Mouse (Mus musculus): ENCODE measurements at regions not wholly inside any gene's neighbourhood (a gene's known extent, or its start where the extent isn't known, plus 50 kb on each side); places are given as distances from the start of the nearest gene placed in this dataset.

DNA sequence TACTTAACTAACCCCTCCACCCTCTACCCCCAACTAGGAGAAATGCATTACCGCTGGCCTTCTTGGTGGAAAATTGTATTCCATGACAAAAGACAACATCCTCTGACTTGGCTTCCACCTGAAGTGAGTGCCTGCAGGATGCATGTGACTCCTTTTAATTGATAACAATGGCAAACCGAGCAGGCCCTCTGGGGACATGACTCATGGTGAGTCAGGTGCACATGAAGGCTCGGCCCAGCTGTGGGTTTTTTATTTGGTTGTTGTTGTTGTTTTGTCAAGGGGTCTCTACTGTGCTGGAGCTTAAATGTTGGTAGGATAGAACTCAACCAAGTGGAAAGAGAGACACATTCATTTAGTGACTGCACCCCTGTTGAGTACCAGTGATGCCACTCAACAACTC, 109.2 kb upstream of the Cxcr4 start:
- Histone ChIP-seq H3K36me3 (ENCODE audit: control insufficient read depth, insufficient read depth) (no peaks in the 10 kb centered on the region), H3K4me1 (ENCODE audit: control insufficient read depth, insufficient read depth, low read length) (no peaks in the 10 kb centered on the region), H3K27me3 (ENCODE audit: control insufficient read depth, insufficient read depth, low read length) (no peaks in the 10 kb centered on the region), H3K4me3 (ENCODE audit: low read length) (no peak overlapping the region), H3K4me2 (ENCODE audit: low read depth, low read length) (no peak overlapping the region), H3K9me3 (replicated peaks; ENCODE audit: control insufficient read depth, low read length) (no peaks in the 10 kb centered on the region), H3K9ac (ENCODE audit: low read length) (no peak overlapping the region), H3K27ac (ENCODE audit: low read length) (no peak overlapping the region)
- no peak for ATAC-seq (replicated peaks; ENCODE audit: extremely low read depth, insufficient read depth, low FRiP score)
- WGBS = 55% methylated on average over 3 of the region's 3 CpGs

- Histone ChIP-seq H3K27ac (ENCODE audit: low read length) (no peak overlapping the region), H3K9ac (ENCODE audit: low read length) (no peak overlapping the region), H3K4me3 (ENCODE audit: low read length) (no peak overlapping the region), H3K27me3 (ENCODE audit: control insufficient read depth, insufficient read depth, low read length) (no peaks in the 10 kb centered on the region), H3K4me2 (ENCODE audit: low read depth, low read length) (no peak overlapping the region), H3K36me3 (ENCODE audit: control insufficient read depth, insufficient read depth) (no peaks in the 10 kb centered on the region), H3K4me1 (ENCODE audit: control insufficient read depth, insufficient read depth, low read length) (no peaks in the 10 kb centered on the region), H3K9me3 (replicated peaks; ENCODE audit: control insufficient read depth, low read length) (no peaks in the 10 kb centered on the region)
- 73% methylated on average over 4 of the region's 4 CpGs for WGBS
- no peak for ATAC-seq (replicated peaks; ENCODE audit: extremely low read depth, insufficient read depth, low FRiP score)
These were observed 105.9 kb upstream of the Cxcr4 start for GRCm38 (mm10) chr1:128697962-128698361.

- H3K27me3 ChIP-seq (ENCODE audit: control insufficient read depth, insufficient read depth, low read length) = no peaks in the 10 kb centered on the region
- no peak overlapping the region for H3K9ac ChIP-seq (ENCODE audit: low read length)
- WGBS = 69% methylated on average over 2 of the region's 2 CpGs
- no peak overlapping the region for H3K27ac ChIP-seq (ENCODE audit: low read length)
- ATAC-seq (replicated peaks; ENCODE audit: extremely low read depth, insufficient read depth, low FRiP score) = no peak
- H3K4me3 ChIP-seq (ENCODE audit: low read length) = no peak overlapping the region
- no peaks in the 10 kb centered on the region for H3K4me1 ChIP-seq (ENCODE audit: control insufficient read depth, insufficient read depth, low read length)
- no peaks in the 10 kb centered on the region for H3K9me3 ChIP-seq (replicated peaks; ENCODE audit: control insufficient read depth, low read length)
- no peak overlapping the region for H3K4me2 ChIP-seq (ENCODE audit: low read depth, low read length)
- no peaks in the 10 kb centered on the region for H3K36me3 ChIP-seq (ENCODE audit: control insufficient read depth, insufficient read depth)
These were observed 103.8 kb upstream of the Cxcr4 start for GRCm38 (mm10) chr1:128695936-128696335.

GRCm38 (mm10) chr1:128692799-128693198, 100.7 kb upstream of the Cxcr4 start:
- no peak overlapping the region for H3K4me3 ChIP-seq (ENCODE audit: low read length)
- H3K27me3 ChIP-seq (ENCODE audit: control insufficient read depth, insufficient read depth, low read length) = no peaks in the 10 kb centered on the region
- H3K4me2 ChIP-seq (ENCODE audit: low read depth, low read length) = no peak overlapping the region
- no peaks in the 10 kb centered on the region for H3K9me3 ChIP-seq (replicated peaks; ENCODE audit: control insufficient read depth, low read length)
- H3K4me1 ChIP-seq (ENCODE audit: control insufficient read depth, insufficient read depth, low read length) = no peaks in the 10 kb centered on the region
- H3K27ac ChIP-seq (ENCODE audit: low read length) = no peak overlapping the region
- no peak overlapping the region for H3K9ac ChIP-seq (ENCODE audit: low read length)
- H3K36me3 ChIP-seq (ENCODE audit: control insufficient read depth, insufficient read depth) = no peaks in the 10 kb centered on the region
- no peak for ATAC-seq (replicated peaks; ENCODE audit: extremely low read depth, insufficient read depth, low FRiP score)

DNA sequence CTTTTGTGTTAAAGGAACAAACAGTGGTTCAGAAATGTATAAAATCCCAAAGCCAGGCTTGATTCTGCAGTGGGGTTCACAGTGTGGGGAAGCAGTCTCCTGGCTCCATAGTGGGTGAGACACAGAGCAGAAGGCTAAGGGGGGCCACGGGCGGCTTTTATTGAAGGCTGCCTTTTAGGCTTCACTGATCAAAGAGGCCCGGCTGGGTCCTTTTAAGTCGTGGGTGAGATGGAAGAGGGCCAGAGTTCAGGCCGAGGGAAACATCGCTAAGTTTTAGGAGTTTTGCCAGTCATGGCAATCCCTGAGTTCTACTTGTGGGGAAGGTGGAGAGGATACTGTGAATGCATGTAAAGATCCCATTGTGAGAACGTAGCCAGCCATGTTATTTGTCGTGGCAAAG, 100.2 kb upstream of the Cxcr4 start:
- no peaks in the 10 kb centered on the region for H3K36me3 ChIP-seq (ENCODE audit: control insufficient read depth, insufficient read depth)
- H3K4me2 ChIP-seq (ENCODE audit: low read depth, low read length) = no peak overlapping the region
- no peaks in the 10 kb centered on the region for H3K9me3 ChIP-seq (replicated peaks; ENCODE audit: control insufficient read depth, low read length)
- no peak for ATAC-seq (replicated peaks; ENCODE audit: extremely low read depth, insufficient read depth, low FRiP score)
- no peak overlapping the region for H3K4me3 ChIP-seq (ENCODE audit: low read length)
- no peak overlapping the region for H3K9ac ChIP-seq (ENCODE audit: low read length)
- no peak overlapping the region for H3K27ac ChIP-seq (ENCODE audit: low read length)
- no peaks in the 10 kb centered on the region for H3K4me1 ChIP-seq (ENCODE audit: control insufficient read depth, insufficient read depth, low read length)
- WGBS = 55% methylated on average over 8 of the region's 8 CpGs
- no peaks in the 10 kb centered on the region for H3K27me3 ChIP-seq (ENCODE audit: control insufficient read depth, insufficient read depth, low read length)

DNA sequence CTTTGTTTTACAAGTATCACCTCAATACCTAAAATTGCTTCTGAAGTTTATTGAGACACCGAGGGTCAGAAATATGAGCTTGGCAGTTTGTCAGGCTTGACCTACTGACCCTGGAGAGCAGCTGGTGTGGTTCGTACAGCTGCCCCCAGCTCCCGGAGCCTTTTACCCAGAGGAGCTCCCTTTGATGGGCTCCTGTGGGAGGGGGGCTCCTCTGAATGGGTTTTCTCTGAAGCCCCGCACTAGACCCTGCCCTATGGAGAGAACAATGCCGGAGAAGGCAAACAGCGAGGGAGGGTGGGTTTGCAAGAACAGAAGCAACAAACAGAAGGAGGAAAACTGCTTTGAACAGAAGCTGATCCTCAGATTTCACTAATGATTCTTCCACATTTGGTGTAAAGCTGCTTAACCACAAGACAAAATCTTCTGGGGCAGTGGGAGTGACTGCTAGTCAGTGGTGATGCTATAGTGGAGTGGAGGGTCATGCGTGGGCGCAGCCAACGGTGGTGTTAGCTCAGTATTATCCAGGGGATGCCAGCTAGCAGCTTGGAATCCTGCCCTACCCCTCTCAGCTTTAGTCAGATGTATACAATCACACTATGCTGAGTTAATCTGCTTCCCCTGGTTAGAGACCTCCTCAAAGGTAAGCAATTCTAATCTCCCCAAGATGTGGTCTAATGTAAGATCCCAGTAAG, 95.3 kb upstream of the Cxcr4 start:
- no peaks in the 10 kb centered on the region for H3K27me3 ChIP-seq (ENCODE audit: control insufficient read depth, insufficient read depth, low read length)
- H3K4me1 ChIP-seq (ENCODE audit: control insufficient read depth, insufficient read depth, low read length) = no peaks in the 10 kb centered on the region
- no peak overlapping the region for H3K27ac ChIP-seq (ENCODE audit: low read length)
- no peak overlapping the region for H3K4me2 ChIP-seq (ENCODE audit: low read depth, low read length)
- 60% methylated on average over 9 of the region's 9 CpGs for WGBS
- H3K9me3 ChIP-seq (replicated peaks; ENCODE audit: control insufficient read depth, low read length) = no peaks in the 10 kb centered on the region
- H3K4me3 ChIP-seq (ENCODE audit: low read length) = no peak overlapping the region
- no peak overlapping the region for H3K9ac ChIP-seq (ENCODE audit: low read length)
- H3K36me3 ChIP-seq (ENCODE audit: control insufficient read depth, insufficient read depth) = no peaks in the 10 kb centered on the region
- ATAC-seq (replicated peaks; ENCODE audit: extremely low read depth, insufficient read depth, low FRiP score) = no peak

DNA sequence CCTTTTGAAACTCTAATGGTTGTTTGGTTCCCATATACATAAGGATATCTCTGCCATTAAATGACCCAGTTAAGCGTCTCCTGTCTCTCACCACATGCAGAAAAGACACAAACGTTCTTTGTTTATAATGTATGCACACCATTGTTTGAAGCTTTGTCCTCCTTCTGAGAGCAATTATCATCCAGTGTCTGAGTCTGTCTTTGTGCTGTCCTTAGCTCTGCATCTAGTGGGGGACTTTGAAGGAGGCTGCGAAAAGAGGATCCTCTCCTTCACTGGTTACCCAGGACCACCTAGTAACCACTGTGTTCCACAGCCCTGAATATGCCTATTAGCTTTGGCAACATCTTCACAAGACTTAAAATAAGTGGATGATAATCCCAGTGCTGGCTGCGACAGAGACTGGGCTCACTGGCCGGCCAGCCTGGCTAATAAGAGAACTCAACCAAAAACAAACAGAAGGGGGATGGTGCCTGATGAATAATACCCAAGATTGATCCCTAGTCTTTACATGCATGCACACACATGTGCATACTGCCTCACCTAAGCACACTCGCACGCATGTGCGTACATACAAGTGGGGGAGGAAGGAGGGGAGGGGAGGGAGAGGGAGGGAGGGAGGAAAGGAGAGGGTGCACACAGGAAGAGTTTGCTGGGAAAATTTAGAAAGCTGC, 93.5 kb upstream of the Cxcr4 start:
- ATAC-seq (replicated peaks; ENCODE audit: extremely low read depth, insufficient read depth, low FRiP score) = no peak
- Histone ChIP-seq H3K27me3 (ENCODE audit: control insufficient read depth, insufficient read depth, low read length) (no peaks in the 10 kb centered on the region), H3K4me3 (ENCODE audit: low read length) (no peak overlapping the region), H3K9me3 (replicated peaks; ENCODE audit: control insufficient read depth, low read length) (no peaks in the 10 kb centered on the region), H3K4me1 (ENCODE audit: control insufficient read depth, insufficient read depth, low read length) (no peaks in the 10 kb centered on the region), H3K27ac (ENCODE audit: low read length) (no peak overlapping the region), H3K4me2 (ENCODE audit: low read depth, low read length) (no peak overlapping the region), H3K9ac (ENCODE audit: low read length) (no peak overlapping the region), H3K36me3 (ENCODE audit: control insufficient read depth, insufficient read depth) (no peaks in the 10 kb centered on the region)
- WGBS = 75% methylated on average over 8 of the region's 8 CpGs

DNA sequence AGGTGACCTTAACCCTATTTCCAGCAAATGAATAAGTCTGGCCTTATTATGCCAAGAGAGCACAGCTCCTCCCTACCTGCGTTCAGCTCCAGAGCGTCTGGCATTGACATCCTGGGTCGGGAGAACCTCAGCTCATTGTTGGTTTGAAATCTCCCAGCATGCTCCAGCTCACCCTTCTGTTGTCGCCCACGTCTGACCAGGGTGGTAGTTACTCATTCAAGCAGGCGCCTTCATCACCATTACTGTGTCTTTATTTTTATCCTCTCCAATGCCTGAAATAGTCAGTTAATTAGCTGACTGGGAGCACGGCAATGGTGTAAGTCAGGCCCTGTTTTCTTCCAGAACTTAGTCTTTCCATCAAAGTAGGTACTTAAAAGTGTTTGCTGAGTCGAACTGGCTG, 90.8 kb upstream of the Cxcr4 start:
- WGBS = 70% methylated on average over 8 of the region's 8 CpGs
- no peak overlapping the region for H3K4me2 ChIP-seq (ENCODE audit: low read depth, low read length)
- H3K4me3 ChIP-seq (ENCODE audit: low read length) = no peak overlapping the region
- no peak overlapping the region for H3K9ac ChIP-seq (ENCODE audit: low read length)
- no peak overlapping the region for H3K27ac ChIP-seq (ENCODE audit: low read length)
- H3K9me3 ChIP-seq (replicated peaks; ENCODE audit: control insufficient read depth, low read length) = no peaks in the 10 kb centered on the region
- H3K27me3 ChIP-seq (ENCODE audit: control insufficient read depth, insufficient read depth, low read length) = no peaks in the 10 kb centered on the region
- no peak for ATAC-seq (replicated peaks; ENCODE audit: extremely low read depth, insufficient read depth, low FRiP score)
- H3K4me1 ChIP-seq (ENCODE audit: control insufficient read depth, insufficient read depth, low read length) = no peaks in the 10 kb centered on the region
- no peaks in the 10 kb centered on the region for H3K36me3 ChIP-seq (ENCODE audit: control insufficient read depth, insufficient read depth)

GRCm38 (mm10) chr1:128681261-128681660, 89.2 kb upstream of the Cxcr4 start:
- 63% methylated on average over 4 of the region's 4 CpGs for WGBS
- Histone ChIP-seq H3K4me1 (ENCODE audit: control insufficient read depth, insufficient read depth, low read length) (no peaks in the 10 kb centered on the region), H3K36me3 (ENCODE audit: control insufficient read depth, insufficient read depth) (no peaks in the 10 kb centered on the region), H3K27me3 (ENCODE audit: control insufficient read depth, insufficient read depth, low read length) (no peaks in the 10 kb centered on the region), H3K4me3 (ENCODE audit: low read length) (no peak overlapping the region), H3K4me2 (ENCODE audit: low read depth, low read length) (no peak overlapping the region), H3K9me3 (replicated peaks; ENCODE audit: control insufficient read depth, low read length) (no peaks in the 10 kb centered on the region), H3K9ac (ENCODE audit: low read length) (no peak overlapping the region), H3K27ac (ENCODE audit: low read length) (no peak overlapping the region)
- no peak for ATAC-seq (replicated peaks; ENCODE audit: extremely low read depth, insufficient read depth, low FRiP score)
